Mouse (Mus musculus) E14TG2a.4 (cell line): ENCODE data around the gene Gm49380.

ENCODE experiments used
- H3K27me3 ChIP-seq: 2 replicates; pipeline ENCODE4 v1.6.1; 2014; ENCODE audit warnings: low read length, control low read depth; ENCODE audit not compliant: insufficient read depth
- H3K36me3 ChIP-seq: 2 replicates; pipeline ENCODE4 v1.6.1; 2014; ENCODE audit warnings: low read length, control low read depth; ENCODE audit not compliant: insufficient read depth
- H3K4me1 ChIP-seq: replicated peaks from 2 replicates; pipeline ENCODE4 v1.6.1; 2014; ENCODE audit warnings: low read depth, low read length, control low read depth
- H3K4me3 ChIP-seq: replicated peaks from 2 replicates; pipeline ENCODE4 v1.5.1; 2014; ENCODE audit warnings: mild to moderate bottlenecking, low read length
- H3K9me3 ChIP-seq: 2 replicates; pipeline ENCODE4 v1.6.1; 2014; ENCODE audit warnings: low read length, control low read depth
- CTCF ChIP-seq: conservative IDR thresholded peaks from 2 replicates; pipeline ENCODE4 v1.5.1; 2014; ENCODE audit warnings: low read length
- NANOG ChIP-seq: IDR thresholded peaks from 2 replicates; pipeline ENCODE4 v1.6.1; 2014; ENCODE audit warnings: borderline replicate concordance, low read length, mixed read lengths
- POU5F1 ChIP-seq: IDR thresholded peaks from 2 replicates; pipeline ENCODE4 v1.6.1; 2014; ENCODE audit warnings: low read length, borderline replicate concordance

Gene Gm49380

GRCm38 (mm10) chr9:44071914-44072598 is 41.2 kb downstream of the Gm49380 start:
- Histone ChIP-seq H3K27me3 (peaks cover 23% of the 10 kb centered on the region), H3K4me1 (peaks cover 72% of the 10 kb centered on the region), H3K36me3 (no peaks in the 10 kb centered on the region), H3K9me3 (no peaks in the 10 kb centered on the region), H3K4me3 (0 out of 2 replicates have a peak overlapping the region, but pooled peaks have one; percentile 13)
- TF ChIP-seq POU5F1, result no peak
- no peak for TF ChIP-seq CTCF
- no peak for TF ChIP-seq NANOG

GRCm38 (mm10) chr9:44070844-44071231 is 42.5 kb downstream of the Gm49380 start:
- peaks cover 24% of the 10 kb centered on the region for H3K27me3 ChIP-seq
- no peaks in the 10 kb centered on the region for H3K9me3 ChIP-seq
- no peak overlapping the region for H3K4me3 ChIP-seq
- H3K4me1 ChIP-seq, result peaks cover 64% of the 10 kb centered on the region
- TF ChIP-seq CTCF (no peak), NANOG (no peak), POU5F1 (no peak)
- H3K36me3 ChIP-seq, result no peaks in the 10 kb centered on the region

GRCm38 (mm10) chr9:44070113-44070843 is 43.0 kb downstream of the Gm49380 start:
- H3K9me3 ChIP-seq, result no peaks in the 10 kb centered on the region
- H3K4me1 ChIP-seq, result peaks cover 58% of the 10 kb centered on the region
- H3K4me3 ChIP-seq, result no peak overlapping the region
- TF ChIP-seq CTCF, result no peak
- TF ChIP-seq NANOG, result no peak
- no peak for TF ChIP-seq POU5F1
- H3K36me3 ChIP-seq, result no peaks in the 10 kb centered on the region
- peaks cover 24% of the 10 kb centered on the region for H3K27me3 ChIP-seq

DNA sequence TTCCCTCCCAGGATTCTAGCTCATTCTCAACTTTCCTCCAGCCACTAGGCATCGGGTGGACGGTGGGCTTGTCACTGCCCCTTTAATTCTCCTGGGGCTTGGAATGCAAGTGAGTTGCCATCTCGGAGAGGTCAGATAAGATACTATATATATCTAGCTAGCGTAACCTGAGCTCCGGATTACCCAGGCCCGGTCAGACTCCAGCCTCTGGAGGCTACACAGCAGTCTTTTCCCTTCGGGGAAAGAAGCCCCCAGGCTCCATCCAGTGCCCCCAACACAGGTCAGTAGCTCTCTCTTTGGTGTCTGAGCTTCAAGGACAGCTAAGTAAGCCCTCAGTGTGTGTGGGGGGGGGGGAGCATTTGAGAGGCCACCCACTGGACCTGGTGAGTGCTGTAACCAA is 44.0 kb downstream of the Gm49380 start:
- Histone ChIP-seq H3K4me3 (no peak overlapping the region), H3K27me3 (peaks cover 24% of the 10 kb centered on the region), H3K36me3 (no peaks in the 10 kb centered on the region), H3K9me3 (no peaks in the 10 kb centered on the region), H3K4me1 (peaks cover 48% of the 10 kb centered on the region)
- TF ChIP-seq NANOG (no peak), POU5F1 (no peak), CTCF (no peak)

GRCm38 (mm10) chr9:44067960-44068330 is 45.4 kb downstream of the Gm49380 start:
- peak overlapping the region; percentile 82; the same call in 1 of the 2 replicates for H3K4me3 ChIP-seq
- no peaks in the 10 kb centered on the region for H3K9me3 ChIP-seq
- peaks cover 44% of the 10 kb centered on the region for H3K4me1 ChIP-seq
- no peak for TF ChIP-seq POU5F1
- no peak for TF ChIP-seq CTCF
- no peak for TF ChIP-seq NANOG
- H3K27me3 ChIP-seq, result peaks cover 24% of the 10 kb centered on the region
- no peaks in the 10 kb centered on the region for H3K36me3 ChIP-seq

DNA sequence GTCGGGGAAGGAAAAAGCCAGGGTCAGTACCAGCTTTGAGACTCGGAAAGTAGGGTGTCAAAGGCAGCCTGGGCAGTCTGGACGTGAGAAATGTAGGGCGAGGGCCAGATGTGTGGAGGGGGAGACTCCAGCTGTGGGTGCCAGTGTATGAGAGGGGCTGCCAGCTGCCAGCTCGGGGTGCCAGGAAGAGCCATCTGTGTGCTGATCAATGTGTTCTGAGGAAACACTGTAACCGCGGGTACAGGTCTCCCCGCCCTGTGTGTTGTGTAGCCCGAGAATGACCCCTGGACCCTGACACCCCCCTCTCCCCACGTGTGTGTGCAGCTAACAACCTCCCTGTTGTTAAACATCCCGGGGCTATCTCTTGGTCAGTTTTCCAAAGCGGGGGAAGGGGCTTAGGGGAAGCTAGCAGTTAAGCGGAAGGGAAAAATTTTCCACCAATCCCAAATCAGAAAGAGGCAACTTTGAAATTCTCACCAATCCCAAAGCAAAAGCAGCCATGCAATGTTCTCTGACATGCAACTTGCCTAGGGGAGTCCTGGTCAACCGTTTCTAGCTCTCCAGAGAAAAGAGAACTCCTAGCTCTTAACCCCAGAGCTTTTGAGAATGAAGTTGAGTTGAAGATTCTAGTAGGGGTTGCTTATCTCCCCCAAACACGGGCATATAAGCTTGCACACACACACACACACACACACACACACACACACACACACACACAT is 45.9 kb downstream of the Gm49380 start:
- Histone ChIP-seq H3K4me3 (peak overlapping the region; percentile 82), H3K9me3 (no peaks in the 10 kb centered on the region), H3K27me3 (peaks cover 26% of the 10 kb centered on the region), H3K4me1 (peaks cover 38% of the 10 kb centered on the region), H3K36me3 (no peaks in the 10 kb centered on the region)
- no peak for TF ChIP-seq POU5F1
- TF ChIP-seq NANOG, result no peak
- TF ChIP-seq CTCF, result no peak

- H3K9me3 ChIP-seq, result no peaks in the 10 kb centered on the region
- peaks cover 27% of the 10 kb centered on the region for H3K27me3 ChIP-seq
- H3K4me1 ChIP-seq, result peaks cover 32% of the 10 kb centered on the region
- TF ChIP-seq POU5F1 (no peak), CTCF (peak; percentile 43)
- H3K36me3 ChIP-seq, result no peaks in the 10 kb centered on the region
- H3K4me3 ChIP-seq, result peak within 1 kb of the TSS; percentile 82
Measured at GRCm38 (mm10) chr9:44066785-44067225, 46.5 kb downstream of the Gm49380 start, which contains the start of gene Usp2. Usp2 (plus strand) TSS chr9:44067021.

- Histone ChIP-seq H3K9me3 (no peaks in the 10 kb centered on the region), H3K4me1 (peaks cover 18% of the 10 kb centered on the region), H3K27me3 (peaks cover 19% of the 10 kb centered on the region), H3K4me3 (no peak overlapping the region), H3K36me3 (no peaks in the 10 kb centered on the region)
- peak; percentile 32 for TF ChIP-seq CTCF
- no peak for TF ChIP-seq NANOG
- no peak for TF ChIP-seq POU5F1
Measured at GRCm38 (mm10) chr9:44065177-44065576, 48.1 kb downstream of the Gm49380 start.
